Mouse (Mus musculus): ENCODE measurements around the gene Slc22a30.
"Not testable (repeated sequence)": the region's sequence is repeated elsewhere in the genome, so short reads cannot be mapped to it uniquely, and the experiment has no call there.

Slc22a30 gene

GRCm38 (mm10) chr19:8405011-8405410 lies at the start of gene Slc22a30:
Gene Slc22a30, minus strand, starts transcription at chr19:8405111.
- not testable (repeated sequence) for DNase-seq

GRCm38 (mm10) chr19:8448321-8448720 lies 43.4 kb upstream of the Slc22a30 start:
- no peak for DNase-seq

DNA sequence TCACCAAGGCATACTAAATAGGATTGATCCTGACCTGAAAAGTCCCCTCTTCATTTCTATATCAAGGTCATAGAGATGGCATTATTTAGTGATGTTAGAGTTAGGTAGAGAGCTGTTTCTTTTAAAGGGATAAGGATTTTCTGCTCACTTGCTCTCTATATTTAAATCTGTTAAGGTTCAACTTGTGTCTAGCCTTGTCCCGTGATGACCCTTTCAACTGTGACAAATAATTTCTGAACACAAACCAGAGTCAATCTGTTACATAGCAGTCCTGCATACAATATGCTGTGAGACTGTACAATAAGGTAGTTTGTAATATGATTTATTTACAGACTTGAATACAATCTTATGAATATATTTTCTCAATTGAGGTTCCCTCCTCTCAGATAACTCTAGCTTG lies 42.6 kb upstream of the Slc22a30 start:
- DNase-seq, result no peak

DNA sequence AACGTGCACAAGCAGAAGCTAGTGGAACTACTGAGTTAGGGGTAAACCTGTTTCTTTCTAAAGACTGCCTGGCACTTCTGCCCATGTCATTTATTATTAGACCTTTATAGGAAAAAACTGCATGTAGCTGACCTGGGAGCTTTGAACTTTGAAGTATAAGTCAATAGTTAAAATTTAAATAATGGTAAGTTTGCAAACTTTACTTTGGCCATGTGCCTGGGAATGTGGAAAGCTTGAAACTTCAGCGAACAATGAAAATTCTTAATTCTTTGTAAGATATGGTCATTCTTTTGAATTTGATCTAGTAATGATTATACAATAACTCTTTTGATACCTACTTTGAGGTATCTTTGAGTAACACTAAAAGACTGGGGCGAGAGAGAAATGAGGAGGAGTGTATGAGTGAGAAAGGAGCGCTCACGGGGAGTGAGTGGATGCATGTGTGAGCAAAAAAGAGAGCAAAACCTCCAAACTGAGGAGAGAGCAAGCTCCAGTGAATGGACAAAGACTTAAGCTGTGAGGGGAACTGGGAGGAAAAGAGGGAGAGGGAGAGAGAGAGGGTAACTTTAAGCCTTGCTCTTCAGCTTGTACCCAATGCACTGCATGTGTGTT lies 26.2 kb upstream of the Slc22a30 start:
- no peak for DNase-seq

GRCm38 (mm10) chr19:8407290-8408021 lies 2.5 kb upstream of the Slc22a30 start:
- not testable (repeated sequence) for DNase-seq
